Mouse (Mus musculus): ENCODE data around the gene Tbx21.

GRCm38 (mm10) chr11:97080291-97080690 is 34.8 kb downstream of the Tbx21 start:
- TF ChIP-seq GATA1 (IDR thresholded peaks at IDR 0.05; ENCODE audit: borderline replicate concordance, low read length) (no peak), FLI1 (IDR thresholded peaks at IDR 0.05; ENCODE audit: low read length) (no peak)
